Mouse (Mus musculus): ENCODE data around the gene Wwox.

The Wwox gene

GRCm38 (mm10) chr8:115173634-115174081 lies 734.2 kb downstream of the Wwox start:
- no peak for DNase-seq (ENCODE audit: low read depth)

- DNase-seq (ENCODE audit: low read depth): no peak
Measured at GRCm38 (mm10) chr8:115185431-115185964, 746.0 kb downstream of the Wwox start.

DNA sequence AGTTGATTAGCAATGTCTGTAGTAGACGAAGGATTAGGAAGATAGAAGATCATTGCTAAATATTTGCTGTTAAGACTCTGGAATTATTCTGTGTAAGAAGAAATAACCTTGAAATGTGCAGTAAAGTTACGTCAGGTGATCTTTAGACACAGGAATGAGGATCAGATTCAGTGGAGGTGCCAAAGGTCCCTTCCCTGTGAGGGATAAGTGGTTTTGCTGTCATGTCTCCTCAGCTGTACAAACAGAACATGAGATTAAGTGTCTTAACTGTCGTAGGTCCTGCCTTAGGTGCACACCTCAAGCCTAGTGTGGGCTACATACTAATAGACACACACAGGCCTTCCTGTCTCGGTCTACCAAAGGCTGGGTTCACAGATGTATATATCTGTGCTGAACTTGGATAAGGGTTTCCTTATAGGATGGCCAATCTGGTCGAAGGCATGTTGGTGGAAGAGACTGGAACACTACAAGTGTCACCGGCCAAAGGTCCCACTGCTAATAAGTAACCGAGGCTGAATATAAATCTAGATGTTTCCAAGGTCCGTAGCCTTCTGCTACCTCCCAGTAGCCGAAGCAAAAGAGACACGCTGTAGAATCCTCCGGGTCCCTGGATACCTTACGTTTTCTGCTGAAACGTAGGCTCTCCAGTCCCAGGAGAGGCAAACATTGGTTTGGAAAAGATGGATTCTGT lies 746.8 kb downstream of the Wwox start:
- DNase-seq (ENCODE audit: low read depth): no peak

DNA sequence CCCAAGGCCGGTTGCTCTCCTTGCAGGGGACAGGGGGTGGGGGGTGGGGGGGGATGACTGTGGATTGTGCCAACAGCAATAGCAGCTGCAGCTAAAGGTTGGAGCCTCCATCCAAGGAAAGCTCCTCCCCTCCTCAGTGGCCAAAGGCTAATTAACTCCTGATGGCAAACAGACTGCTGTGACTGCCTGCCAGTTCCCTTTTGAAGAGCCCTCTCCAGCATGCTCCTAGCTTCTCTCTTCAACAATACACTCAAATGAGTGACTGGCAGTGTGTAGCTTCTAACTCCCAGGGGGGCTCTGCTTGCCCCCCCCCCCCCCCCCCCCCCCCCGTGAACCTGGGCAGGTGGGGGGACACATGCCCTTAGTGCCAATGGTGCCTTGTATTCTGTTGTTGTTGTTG lies 747.4 kb downstream of the Wwox start:
- DNase-seq (ENCODE audit: low read depth): no peak

DNA sequence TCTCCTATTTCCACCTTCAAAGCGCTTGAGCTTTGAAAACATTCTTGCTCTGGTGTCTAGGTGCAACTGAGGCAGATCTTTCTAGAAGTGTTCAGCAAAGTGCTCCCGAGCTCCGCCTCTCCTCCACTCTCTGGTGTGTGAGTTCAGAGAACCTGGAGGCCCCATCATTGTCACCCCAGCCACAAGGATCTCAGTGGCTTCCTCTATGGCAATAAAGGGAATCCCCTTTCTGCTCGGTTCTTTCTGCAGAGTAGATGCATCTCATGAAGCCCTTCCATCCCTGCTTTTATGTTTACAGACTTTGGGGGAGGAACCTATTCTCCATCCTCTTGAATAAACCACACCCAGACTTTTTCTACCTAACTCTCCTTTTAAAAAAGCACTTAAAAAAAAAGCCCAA lies 749.0 kb downstream of the Wwox start:
- DNase-seq (ENCODE audit: low read depth): no peak

DNA sequence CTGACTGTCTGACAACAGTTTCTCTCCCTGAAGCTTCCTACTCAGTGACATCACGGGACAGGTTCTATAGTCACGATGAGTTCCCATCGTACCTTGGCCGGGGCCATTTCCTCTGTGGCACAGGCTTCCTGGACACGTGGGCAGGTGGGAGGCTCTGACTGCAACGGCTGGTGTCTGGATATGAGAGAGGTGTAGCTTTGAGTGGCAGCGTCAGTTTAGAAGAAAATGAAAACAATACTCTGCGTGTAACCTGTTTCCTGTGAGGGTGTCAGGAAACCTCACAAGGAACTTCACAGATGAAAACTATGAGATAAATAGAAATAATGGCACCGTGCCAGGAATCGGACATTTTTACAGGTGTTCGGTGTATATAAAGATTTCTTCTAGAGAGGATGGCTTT lies 750.4 kb downstream of the Wwox start:
- peak; percentile 17 for DNase-seq (ENCODE audit: low read depth)

DNA sequence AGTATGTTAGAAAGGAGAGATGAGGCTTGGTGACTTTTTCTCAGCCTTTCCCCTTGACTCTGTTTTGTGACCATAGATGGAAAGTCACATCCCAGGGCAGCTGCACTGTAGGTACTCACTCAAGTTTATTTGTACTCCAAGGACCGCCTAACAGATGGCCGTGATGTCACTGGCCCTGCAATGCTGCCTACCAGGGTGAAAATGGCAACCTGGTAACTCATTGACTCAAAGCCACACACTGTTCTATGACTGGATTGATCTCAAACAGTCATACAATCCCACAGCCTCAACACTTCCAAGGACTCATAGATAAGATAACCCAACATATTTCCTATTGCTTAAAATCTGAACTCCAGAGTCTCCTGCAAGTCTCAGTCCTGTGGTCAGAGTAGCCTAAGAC lies 754.3 kb downstream of the Wwox start:
- DNase-seq (ENCODE audit: low read depth): no peak

GRCm38 (mm10) chr8:115195334-115195733 lies 755.9 kb downstream of the Wwox start:
- DNase-seq (ENCODE audit: low read depth): no peak

DNA sequence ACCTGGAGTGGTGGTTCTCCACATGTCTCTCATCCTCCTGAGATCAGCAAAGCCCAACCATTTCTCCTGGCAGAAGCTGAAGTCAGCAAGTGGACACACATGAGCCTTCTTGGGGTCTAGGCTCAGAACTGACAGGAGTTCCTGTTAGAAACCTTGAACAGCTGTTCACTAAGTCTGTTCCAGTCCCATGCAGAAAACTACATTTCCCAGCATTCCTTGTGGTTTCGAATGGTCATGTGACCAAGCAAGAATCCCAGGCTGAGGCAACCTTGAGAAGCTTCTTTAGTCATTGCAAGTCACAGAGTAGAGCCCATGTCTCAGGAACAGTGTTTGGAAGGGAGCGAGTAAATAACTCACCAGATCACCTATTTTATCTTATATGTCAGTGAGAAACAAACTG lies 757.4 kb downstream of the Wwox start:
- DNase-seq (ENCODE audit: low read depth): no peak

DNA sequence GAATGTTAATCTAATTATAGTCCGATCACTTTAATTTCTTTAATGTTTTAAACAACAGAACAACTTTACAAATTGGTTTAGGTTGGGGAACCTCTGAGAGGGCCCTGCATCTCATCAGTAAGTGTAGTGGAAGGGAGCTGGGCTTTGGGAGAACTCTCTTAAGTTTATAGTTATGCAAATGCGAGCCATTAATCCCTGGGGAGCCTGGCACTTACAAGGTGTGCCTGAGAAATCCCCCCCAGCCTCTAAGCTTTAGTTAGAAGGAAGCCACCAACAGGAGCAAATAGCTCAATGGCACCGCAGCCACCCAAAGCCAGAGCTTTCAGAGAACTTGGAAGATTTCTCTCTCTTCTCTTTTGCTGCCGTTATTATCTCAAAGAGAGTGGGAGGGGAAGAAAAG lies 759.7 kb downstream of the Wwox start:
- no peak for DNase-seq (ENCODE audit: low read depth)

GRCm38 (mm10) chr8:115199616-115200150 lies 760.2 kb downstream of the Wwox start:
- no peak for DNase-seq (ENCODE audit: low read depth)

DNA sequence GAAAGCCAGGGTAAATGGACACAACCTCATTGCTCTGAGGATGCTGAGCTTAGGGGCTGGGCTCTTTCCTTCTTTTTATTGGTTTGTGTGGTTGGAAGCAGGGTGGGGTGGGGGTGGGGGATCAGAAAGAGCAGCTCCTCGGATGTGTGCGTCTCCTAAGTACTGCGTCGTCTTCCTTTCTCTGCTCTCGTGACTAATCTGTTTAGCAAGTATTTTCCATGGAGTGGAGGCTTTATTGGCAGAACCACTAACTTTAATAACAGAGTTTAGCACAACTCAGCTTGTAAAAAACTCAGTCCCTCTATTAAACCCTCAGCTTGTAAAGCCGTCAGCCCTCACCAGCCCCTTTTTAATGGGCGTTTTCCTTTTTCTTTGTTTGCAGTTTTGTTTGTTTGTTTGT lies 762.3 kb downstream of the Wwox start:
- DNase-seq (ENCODE audit: low read depth): no peak

DNA sequence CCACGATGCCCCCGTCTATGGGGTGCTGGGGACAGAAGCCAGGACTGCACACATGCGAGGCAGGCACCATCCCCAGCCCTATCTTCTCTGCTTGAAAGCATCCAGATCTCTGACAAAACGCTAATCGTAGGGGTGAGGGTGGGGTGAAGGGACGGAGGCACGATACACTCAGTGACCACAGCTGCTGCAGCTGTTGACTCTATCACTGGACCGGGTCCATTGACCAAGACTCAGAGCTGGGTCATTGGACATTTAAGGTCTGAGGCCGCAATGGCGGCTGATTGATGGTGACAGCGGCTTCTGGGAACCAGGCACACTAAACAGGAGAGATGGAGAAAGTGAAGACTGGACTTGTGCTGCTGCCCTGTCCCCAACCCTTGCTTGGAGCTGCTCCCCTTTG lies 768.0 kb downstream of the Wwox start:
- DNase-seq (ENCODE audit: low read depth): no peak

GRCm38 (mm10) chr8:115208415-115209192 lies 769.1 kb downstream of the Wwox start:
- DNase-seq (ENCODE audit: low read depth): no peak

DNA sequence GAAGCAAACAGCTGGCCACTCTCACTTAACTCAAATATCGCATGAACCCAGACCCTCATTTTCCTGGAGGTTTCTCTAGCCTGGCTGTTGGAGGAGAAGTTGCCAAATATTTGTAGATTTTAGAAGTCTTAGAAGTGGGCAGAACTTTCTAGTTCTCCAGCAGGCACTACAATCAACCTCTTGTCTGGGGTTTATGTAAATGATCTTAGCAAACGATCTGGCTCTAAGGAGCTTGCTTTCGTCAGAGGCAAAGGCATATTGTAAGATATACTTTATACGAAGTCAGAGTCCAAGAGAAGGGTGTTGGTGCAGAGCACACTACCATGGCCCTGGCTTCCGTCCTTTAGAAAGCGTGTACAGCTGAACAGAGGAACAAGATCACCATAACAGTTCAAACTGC lies 770.6 kb downstream of the Wwox start:
- no peak for DNase-seq (ENCODE audit: low read depth)

GRCm38 (mm10) chr8:115213126-115213525 lies 773.7 kb downstream of the Wwox start:
- no peak for DNase-seq (ENCODE audit: low read depth)

DNA sequence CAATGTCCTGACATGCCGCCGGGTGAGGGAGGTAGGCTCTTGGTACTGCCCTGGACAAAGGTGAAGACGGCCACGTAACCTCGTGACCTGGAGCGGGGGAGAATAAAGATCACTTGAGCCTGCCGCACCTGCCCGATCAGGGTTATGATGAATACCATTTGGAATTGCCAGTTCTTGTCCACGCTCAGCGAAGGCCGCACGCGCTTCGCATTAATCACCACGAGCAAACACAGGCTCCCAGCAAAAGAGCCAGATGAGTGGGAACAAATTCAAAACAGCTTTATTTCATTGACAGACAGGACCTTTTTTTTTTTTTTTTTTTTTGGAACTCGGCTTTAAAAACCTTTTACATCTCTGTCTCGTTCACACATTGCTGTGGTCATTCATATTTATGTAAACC lies 775.4 kb downstream of the Wwox start:
- DNase-seq (ENCODE audit: low read depth): no peak

DNA sequence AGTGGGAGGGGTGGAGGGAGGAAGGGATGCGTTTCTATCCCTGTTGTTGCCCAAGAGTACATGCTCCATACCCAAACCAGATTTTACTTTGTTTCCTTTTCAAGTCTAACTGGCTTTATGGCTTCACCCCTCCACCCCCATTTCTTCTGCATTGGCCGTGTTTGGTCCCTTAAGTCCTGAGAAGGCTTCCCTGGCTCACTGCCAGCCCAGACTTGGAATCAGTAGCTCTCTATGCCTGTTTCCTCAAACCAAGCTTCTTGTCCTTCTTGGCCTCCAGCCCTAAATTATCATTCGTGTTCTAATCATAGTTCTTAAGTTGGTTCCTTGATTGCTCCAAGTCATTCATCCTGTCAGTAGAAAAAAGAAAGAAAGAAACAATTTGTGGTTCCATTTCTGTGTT lies 777.3 kb downstream of the Wwox start:
- no peak for DNase-seq (ENCODE audit: low read depth)

- no peak for DNase-seq (ENCODE audit: low read depth)
Measured at GRCm38 (mm10) chr8:115222545-115222944, 783.1 kb downstream of the Wwox start.

DNA sequence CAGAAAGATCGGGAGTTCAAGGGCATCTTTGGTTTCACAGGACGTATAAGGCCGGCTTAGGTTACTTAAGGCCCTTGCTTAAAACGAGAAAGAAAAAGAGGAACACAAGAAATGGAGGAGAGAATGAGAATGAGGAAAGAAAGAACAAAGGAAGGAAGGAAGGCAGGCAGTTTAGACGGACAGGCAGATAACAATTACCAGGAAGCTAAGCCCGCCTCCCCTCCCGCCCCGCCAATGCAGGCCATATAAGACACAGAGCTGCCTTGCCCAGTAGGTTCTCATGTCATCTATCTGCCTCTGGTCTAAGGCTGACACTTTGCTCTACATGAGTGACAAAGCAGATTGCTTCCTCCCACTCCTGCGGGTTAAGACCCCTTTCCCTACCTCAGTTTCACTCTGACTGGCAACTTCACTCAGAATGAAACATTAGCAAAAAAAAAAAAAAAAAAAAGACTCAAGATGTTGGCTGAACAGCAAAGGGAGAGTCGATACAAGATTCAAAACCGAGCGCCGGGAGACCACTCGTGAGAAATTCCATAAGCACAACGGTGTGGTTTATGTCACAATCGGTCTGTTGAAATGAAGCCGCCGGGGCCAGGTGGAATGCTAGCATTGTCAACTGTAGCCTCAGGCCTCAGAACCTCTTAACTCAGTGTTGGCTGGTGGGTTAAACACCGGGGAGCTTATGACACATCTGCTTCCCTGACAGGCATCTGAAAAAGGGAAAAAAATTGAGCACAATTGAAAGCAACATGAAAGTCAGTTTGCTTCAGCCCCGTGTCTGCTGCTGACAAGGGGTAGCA lies 787.5 kb downstream of the Wwox start:
- no peak for DNase-seq (ENCODE audit: low read depth)

DNA sequence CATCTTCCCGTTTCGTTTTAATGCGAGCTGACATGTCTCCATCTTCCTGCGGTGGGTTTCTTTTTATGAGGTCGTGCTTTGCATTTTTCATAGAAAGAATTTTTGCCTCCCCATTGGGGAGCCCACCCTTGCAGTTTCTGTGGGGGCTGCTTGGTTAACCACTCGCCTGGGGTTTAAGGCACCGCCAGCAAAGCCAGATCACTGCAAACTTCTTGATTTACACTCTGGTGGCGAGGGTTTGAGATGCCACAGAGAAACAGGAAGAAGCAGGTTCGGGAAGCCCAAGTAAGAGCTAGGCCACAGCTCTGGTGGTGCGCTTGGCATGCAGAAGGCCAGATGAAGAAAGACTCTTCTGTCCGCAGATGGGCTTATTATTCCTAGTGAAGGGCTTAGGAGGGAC lies 789.4 kb downstream of the Wwox start:
- DNase-seq (ENCODE audit: low read depth): no peak

DNA sequence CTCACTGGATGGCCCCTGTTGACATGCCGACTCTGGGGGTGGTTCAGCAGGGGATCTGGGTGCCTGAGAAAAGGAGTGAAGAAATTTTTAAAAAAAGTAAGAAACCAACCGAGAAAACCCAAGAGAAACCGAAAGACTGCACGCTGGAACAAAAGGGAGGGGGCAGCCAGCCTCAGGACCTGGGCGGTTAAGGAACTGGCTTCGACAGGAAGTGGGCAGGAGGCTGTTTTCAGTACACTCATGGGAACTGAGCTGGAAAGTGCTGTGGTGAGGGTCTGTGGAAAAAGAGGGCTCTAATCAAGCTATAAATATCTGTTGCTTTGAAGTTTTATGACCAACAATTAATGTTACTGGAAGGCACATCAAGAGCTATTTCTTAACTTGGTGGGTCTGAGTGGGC lies 794.6 kb downstream of the Wwox start:
- no peak for DNase-seq (ENCODE audit: low read depth)

Data from 416B (cell line).